Mouse (Mus musculus) midbrain, embryonic 14.5 days (tissue): ENCODE results near the gene Fdx1. TPM values are rescaled to one million over a fixed set of nuclear protein-coding genes. Genes with fewer than 3 reads are reported as not detected.

Source experiments
- ATAC-seq: fragments of 200-750 bp; cut with Nextera tagmentation; 2 replicates; pipeline ENCODE4 v1.8.0; 2017; ENCODE audit warnings: moderate number of reproducible peaks, moderate library complexity; ENCODE audit not compliant: low FRiP score, low TSS enrichment
- DNase-seq: peaks from one replicate; pipeline ENCODE4 v3.0.0-alpha.2; 2015
- H3K27ac ChIP-seq: fragments of 300-500 bp; sonication (generic); replicated peaks from 2 replicates; pipeline ENCODE4 v1.5.1; 2014; ENCODE audit warnings: mild to moderate bottlenecking, low read depth, low read length, moderate library complexity
- H3K27me3 ChIP-seq: fragments of 300-500 bp; sonication (generic); 2 replicates; pipeline ENCODE4 v1.6.1; 2014; ENCODE audit warnings: low read length, control low read depth, mixed read lengths; ENCODE audit not compliant: control insufficient read depth, insufficient read depth
- H3K36me3 ChIP-seq: fragments of 300-500 bp; sonication (generic); 2 replicates; pipeline ENCODE4 v1.6.1; 2014; ENCODE audit warnings: low read length, control low read depth; ENCODE audit not compliant: control insufficient read depth, insufficient read depth
- H3K4me1 ChIP-seq: fragments of 300-500 bp; sonication (generic); 2 replicates; pipeline ENCODE4 v1.6.1; 2014; ENCODE audit warnings: mild to moderate bottlenecking, antibody characterized with exemption, low read length, control low read depth; ENCODE audit not compliant: control insufficient read depth, insufficient read depth
- H3K4me2 ChIP-seq: fragments of 300-500 bp; sonication (generic); 2 replicates; pipeline ENCODE4 v1.6.1; 2014; ENCODE audit warnings: mild to moderate bottlenecking, low read length, moderate library complexity
- H3K4me3 ChIP-seq: fragments of 300-500 bp; sonication (generic); replicated peaks from 2 replicates; pipeline ENCODE4 v1.5.1; 2014; ENCODE audit warnings: low read depth, low read length
- H3K9ac ChIP-seq: fragments of 300-500 bp; sonication (generic); replicated peaks from 2 replicates; pipeline ENCODE4 v1.6.1; 2014; ENCODE audit warnings: mild to moderate bottlenecking, low read length, moderate library complexity
- H3K9me3 ChIP-seq: fragments of 300-500 bp; sonication (generic); 2 replicates; pipeline ENCODE4 v1.6.1; 2016; ENCODE audit warnings: low read length, control low read depth, mixed read lengths; ENCODE audit not compliant: control insufficient read depth
- WGBS: fragments of 180-500 bp; shearing (Covaris S2); extraction: QIAGEN DNeasy Blood & Tissue Kit; methylation state at CpG from one replicate; pipeline ENCODE4 v1.1.7; 2014; 5-methylcytosine and 5-hydroxymethylcytosine counted together
- polyA plus RNA-seq: library from polyadenylated mRNA; unstranded; fragments of >200 nt; fragmentation: Nextera tagmentation; extraction: Ambion mirVana; gene quantifications from 2 replicates; pipeline ENCODE4 v1.2.1, GENCODE M21; 2014

Gene Fdx1
- polyA plus RNA-seq, 1 experiment from 2014 or later = 48.9 TPM

GRCm38 (mm10) chr9:51993486-51994275 lies 30.3 kb upstream of the Fdx1 start:
- H3K36me3 ChIP-seq = no peaks in the 10 kb centered on the region
- H3K4me1 ChIP-seq = no peaks in the 10 kb centered on the region
- no peak overlapping the region for H3K4me2 ChIP-seq
- 78% methylated on average over 4 of the region's 4 CpGs for WGBS
- ATAC-seq = no peak
- no peak for DNase-seq
- H3K9me3 ChIP-seq = 0 out of 2 replicates have a peak, but pooled peaks cover 8% of the 10 kb centered on the region
- no peak overlapping the region for H3K9ac ChIP-seq
- H3K4me3 ChIP-seq = no peak overlapping the region
- no peak overlapping the region for H3K27ac ChIP-seq
- no peaks in the 10 kb centered on the region for H3K27me3 ChIP-seq

- Histone ChIP-seq H3K9me3 (no peaks in the 10 kb centered on the region), H3K36me3 (no peaks in the 10 kb centered on the region), H3K27me3 (no peaks in the 10 kb centered on the region), H3K4me3 (no peak overlapping the region), H3K27ac (no peak overlapping the region), H3K9ac (no peak overlapping the region), H3K4me2 (no peak overlapping the region), H3K4me1 (no peaks in the 10 kb centered on the region)
- DNase-seq (no peak), ATAC-seq (no peak)
- WGBS = 15% methylated on average over 2 of the region's 2 CpGs
Observed at GRCm38 (mm10) chr9:51991241-51991876, 28.0 kb upstream of the Fdx1 start.

- H3K27ac ChIP-seq = no peak overlapping the region
- WGBS = 30% methylated on average over 2 of the region's 2 CpGs
- H3K4me3 ChIP-seq = no peak overlapping the region
- no peak overlapping the region for H3K9ac ChIP-seq
- H3K4me1 ChIP-seq = no peaks in the 10 kb centered on the region
- no peaks in the 10 kb centered on the region for H3K9me3 ChIP-seq
- no peak overlapping the region for H3K4me2 ChIP-seq
- ATAC-seq = no peak
- DNase-seq = no peak
- H3K36me3 ChIP-seq = no peaks in the 10 kb centered on the region
- no peaks in the 10 kb centered on the region for H3K27me3 ChIP-seq
Observed at GRCm38 (mm10) chr9:51990828-51991227, 27.5 kb upstream of the Fdx1 start.

GRCm38 (mm10) chr9:51985493-51986099 lies 22.2 kb upstream of the Fdx1 start:
- H3K27ac ChIP-seq = no peak overlapping the region
- H3K9ac ChIP-seq = no peak overlapping the region
- ATAC-seq = no peak
- H3K4me1 ChIP-seq = no peaks in the 10 kb centered on the region
- peak; percentile 39 for DNase-seq
- H3K36me3 ChIP-seq = no peaks in the 10 kb centered on the region
- no peak overlapping the region for H3K4me3 ChIP-seq
- H3K9me3 ChIP-seq = no peaks in the 10 kb centered on the region
- H3K4me2 ChIP-seq = no peak overlapping the region
- no peaks in the 10 kb centered on the region for H3K27me3 ChIP-seq
- 82% methylated on average over 11 of the region's 11 CpGs for WGBS

GRCm38 (mm10) chr9:51981131-51981530 lies 17.8 kb upstream of the Fdx1 start:
- Histone ChIP-seq H3K9ac (no peak overlapping the region), H3K27ac (no peak overlapping the region), H3K4me2 (no peak overlapping the region), H3K9me3 (no peaks in the 10 kb centered on the region), H3K4me3 (no peak overlapping the region), H3K36me3 (no peaks in the 10 kb centered on the region), H3K27me3 (no peaks in the 10 kb centered on the region), H3K4me1 (no peaks in the 10 kb centered on the region)
- DNase-seq (no peak), ATAC-seq (no peak)
- WGBS = 77% methylated on average over 1 of the region's 1 CpGs

GRCm38 (mm10) chr9:51979301-51979700 lies 15.9 kb upstream of the Fdx1 start:
- H3K4me3 ChIP-seq = no peak overlapping the region
- H3K4me1 ChIP-seq = no peaks in the 10 kb centered on the region
- H3K9me3 ChIP-seq = no peaks in the 10 kb centered on the region
- H3K36me3 ChIP-seq = no peaks in the 10 kb centered on the region
- H3K4me2 ChIP-seq = no peak overlapping the region
- no peak for ATAC-seq
- H3K27ac ChIP-seq = no peak overlapping the region
- DNase-seq = no peak
- H3K9ac ChIP-seq = no peak overlapping the region
- WGBS = 94% methylated on average over 6 of the region's 6 CpGs
- no peaks in the 10 kb centered on the region for H3K27me3 ChIP-seq

GRCm38 (mm10) chr9:51978545-51979259 lies 15.3 kb upstream of the Fdx1 start:
- no peak overlapping the region for H3K27ac ChIP-seq
- no peaks in the 10 kb centered on the region for H3K4me1 ChIP-seq
- no peak overlapping the region for H3K9ac ChIP-seq
- no peaks in the 10 kb centered on the region for H3K27me3 ChIP-seq
- no peaks in the 10 kb centered on the region for H3K36me3 ChIP-seq
- no peaks in the 10 kb centered on the region for H3K9me3 ChIP-seq
- DNase-seq = no peak
- no peak for ATAC-seq
- no peak overlapping the region for H3K4me3 ChIP-seq
- H3K4me2 ChIP-seq = no peak overlapping the region
- 82% methylated on average over 6 of the region's 6 CpGs for WGBS

GRCm38 (mm10) chr9:51977439-51978000 lies 14.2 kb upstream of the Fdx1 start:
- Histone ChIP-seq H3K27ac (no peak overlapping the region), H3K36me3 (no peaks in the 10 kb centered on the region), H3K4me2 (no peak overlapping the region), H3K4me1 (no peaks in the 10 kb centered on the region), H3K9ac (no peak overlapping the region), H3K9me3 (no peaks in the 10 kb centered on the region), H3K4me3 (no peak overlapping the region), H3K27me3 (no peaks in the 10 kb centered on the region)
- DNase-seq (peak; percentile 84), ATAC-seq (peak; percentile 58; the same call in 1 of the 2 replicates)
- 46% methylated on average over 5 of the region's 5 CpGs for WGBS
